Mouse (Mus musculus): ENCODE data around the gene Eif2d.

The Eif2d gene

DNA sequence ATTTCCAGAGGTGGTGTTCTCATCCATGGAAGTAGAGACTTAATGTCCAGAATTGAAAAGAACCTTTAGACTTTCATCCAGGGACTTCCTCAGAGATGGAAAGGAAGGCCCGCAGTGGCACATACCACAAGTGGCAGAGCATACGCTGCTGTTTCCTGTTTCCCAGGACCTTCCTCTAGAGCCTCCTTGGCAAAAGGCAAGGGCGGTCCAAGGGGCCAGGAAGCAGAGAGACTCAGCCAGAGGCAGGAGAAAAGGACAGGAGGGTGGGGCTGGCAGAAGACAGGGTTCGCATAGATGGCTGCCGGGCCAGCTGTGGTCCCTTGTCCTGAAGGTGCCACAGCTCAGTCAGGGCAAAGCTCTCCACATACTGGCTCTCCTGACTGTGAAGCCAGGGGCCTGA, 60.0 kb downstream of the Eif2d start:
- DNase-seq (ENCODE audit: low read depth, low spot score) = no peak

DNA sequence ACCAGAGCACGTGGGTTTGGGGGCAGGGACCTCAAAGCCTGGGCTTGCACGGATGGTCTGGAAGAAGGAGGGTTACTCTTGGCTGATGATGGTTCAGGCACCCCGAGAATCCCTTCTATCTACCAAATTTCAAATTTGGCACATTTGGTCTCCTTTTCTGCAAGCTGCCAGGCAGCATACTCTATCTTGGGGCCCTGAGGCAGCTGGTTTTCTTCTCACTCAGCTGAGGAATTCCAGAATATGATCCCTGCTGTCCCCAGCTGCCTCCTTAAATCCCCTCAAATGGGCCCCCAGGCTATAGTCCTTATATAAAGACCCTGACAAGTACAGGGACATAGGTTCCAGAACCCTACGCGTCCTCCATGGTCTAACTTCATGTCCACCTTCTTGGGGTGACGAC, 60.4 kb downstream of the Eif2d start:
- DNase-seq (ENCODE audit: low read depth, low spot score) = no peak

DNA sequence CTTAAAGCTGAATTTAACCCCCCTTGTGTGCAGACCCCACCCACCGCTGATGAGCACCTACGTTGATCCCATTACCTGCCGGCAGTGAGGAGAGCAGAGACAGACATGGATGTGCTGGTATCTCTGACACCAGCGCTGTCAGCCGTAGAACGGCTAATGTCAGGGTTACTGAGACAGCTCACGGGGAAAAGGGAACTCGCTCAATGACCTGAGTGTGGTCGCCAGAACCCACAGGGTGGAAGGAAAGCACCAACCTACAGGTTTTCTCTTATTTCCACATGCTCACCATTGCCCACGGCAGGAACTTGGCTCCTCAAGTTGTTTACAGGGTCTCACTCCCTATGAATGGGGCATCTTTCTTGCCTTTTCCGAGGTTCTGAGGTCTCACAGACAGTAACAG, 66.0 kb downstream of the Eif2d start:
- no peak for DNase-seq (ENCODE audit: low read depth, low spot score)

DNA sequence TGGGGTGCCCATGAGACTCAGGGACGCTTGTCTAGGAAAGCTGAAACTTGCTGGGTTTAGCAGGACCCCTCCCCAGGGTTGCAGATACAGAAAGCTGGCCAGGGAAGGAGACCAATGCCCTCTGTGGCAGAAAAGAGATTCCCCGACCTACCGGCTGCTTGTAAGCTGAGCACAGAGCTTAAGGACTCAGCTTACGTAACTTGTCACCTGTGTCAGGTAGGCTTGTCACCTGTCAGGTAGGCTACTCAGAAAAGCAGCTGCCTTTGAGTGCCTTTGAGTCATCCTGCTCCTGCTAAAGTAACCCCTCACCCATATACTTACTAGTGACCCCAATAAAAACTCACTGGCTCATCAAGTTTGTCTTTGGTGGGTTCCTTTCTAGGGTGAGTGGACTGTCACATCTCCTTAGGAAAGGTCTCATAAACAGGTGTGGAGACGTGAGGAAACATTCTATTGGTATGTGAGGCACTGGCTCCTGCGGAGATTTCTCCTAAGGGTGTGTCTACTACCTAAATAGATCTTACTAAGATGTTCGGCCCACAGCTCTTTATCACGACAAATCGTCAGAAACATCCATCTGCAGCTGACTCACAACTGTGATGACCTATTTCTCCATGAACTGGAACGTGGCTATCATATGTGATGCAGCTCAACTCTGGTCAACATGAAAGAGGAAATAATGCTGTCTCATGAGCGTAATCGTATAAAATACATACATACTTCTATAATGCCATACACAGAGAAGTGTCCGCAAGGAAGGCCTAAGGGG, 69.0 kb downstream of the Eif2d start:
- no peak for DNase-seq (ENCODE audit: low read depth, low spot score)

DNA sequence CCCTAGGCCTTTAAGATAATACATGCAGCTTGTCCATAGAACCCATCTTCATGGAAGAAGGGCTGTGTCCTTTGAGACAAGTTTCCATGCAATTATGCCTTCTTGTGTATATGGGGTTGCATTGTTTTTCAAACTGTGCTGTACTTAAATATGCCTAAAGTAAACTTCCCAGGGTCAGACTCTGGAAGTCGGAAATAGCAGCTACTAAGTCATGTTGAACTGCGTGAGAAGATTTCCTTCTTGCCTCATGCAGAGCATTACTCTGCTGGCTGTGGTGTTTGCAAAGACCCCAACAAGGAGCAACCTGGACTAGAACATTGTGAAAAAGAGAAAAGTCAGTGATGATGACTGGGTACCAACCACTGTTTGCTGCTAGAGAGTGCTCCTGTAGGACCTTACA, 70.4 kb downstream of the Eif2d start:
- DNase-seq (ENCODE audit: low read depth, low spot score) = no peak

DNA sequence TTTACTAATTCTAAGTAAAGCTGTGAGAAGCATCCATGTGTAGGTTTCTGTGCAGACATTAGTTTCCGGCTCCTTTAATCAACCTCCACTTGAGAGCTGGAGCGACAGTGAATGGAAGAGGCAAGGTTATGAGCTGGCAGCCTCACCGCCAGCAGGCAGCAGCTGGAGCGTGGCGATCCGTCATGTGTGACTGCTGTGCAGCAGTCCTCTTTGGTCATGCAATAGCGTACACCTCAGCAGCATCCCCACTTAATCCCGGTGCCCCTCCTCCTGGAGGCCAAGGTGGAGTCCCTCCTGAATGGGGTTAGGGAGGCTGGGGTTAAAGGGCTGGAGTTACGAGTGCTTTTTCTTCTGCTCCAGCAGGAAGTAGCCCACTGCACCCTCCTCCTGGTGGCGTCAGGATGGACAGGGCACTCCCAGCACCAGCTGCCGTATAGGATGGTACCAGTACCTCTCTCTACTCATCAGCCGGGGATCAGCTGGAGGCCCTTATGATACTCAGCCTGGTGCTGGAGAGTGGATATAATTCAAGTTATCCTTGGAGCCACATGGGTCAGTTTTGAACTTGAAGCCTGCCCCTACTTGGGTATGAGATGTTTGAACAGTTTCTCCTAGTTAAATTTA, 72.0 kb downstream of the Eif2d start:
- DNase-seq (ENCODE audit: low read depth, low spot score) = no peak

DNA sequence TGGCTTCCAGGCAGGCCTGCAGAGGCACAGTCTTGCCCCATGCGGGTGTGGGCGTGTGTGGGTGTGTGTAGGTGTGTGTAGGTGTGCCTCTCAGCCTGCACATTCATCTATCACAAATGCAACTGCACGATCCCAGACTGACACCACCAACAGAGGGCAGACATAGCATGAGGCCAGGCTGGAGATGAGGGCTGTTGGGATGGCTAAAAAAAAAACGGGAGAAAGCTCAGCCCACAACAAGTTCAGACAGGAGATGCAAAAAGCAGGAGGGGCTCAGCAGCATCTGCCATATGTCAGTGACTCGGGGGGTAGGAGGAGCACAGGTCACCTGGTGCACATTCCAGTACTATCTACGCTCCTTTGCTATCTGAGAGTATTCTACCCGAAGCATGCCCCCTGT, 75.2 kb downstream of the Eif2d start:
- DNase-seq (ENCODE audit: low read depth, low spot score) = no peak

DNA sequence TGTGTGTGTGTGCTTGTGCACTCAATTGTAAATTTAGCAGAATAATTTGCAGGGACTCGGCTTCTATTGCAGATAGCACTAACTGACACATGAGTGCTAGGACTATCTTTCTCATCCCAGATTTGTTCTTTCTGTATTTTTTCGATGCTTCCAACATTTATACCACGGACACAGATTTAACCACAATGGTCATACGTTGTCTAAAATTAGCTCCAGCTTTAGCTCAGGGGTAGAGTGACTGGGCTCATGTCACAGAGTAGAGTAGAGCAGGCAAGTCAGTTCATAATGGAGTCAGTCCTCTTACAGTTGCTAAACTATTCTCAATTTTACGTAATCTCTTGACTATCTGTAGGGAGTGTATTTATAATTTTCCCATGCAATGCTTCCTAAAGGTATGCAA, 75.7 kb downstream of the Eif2d start:
- no peak for DNase-seq (ENCODE audit: low read depth, low spot score)

DNA sequence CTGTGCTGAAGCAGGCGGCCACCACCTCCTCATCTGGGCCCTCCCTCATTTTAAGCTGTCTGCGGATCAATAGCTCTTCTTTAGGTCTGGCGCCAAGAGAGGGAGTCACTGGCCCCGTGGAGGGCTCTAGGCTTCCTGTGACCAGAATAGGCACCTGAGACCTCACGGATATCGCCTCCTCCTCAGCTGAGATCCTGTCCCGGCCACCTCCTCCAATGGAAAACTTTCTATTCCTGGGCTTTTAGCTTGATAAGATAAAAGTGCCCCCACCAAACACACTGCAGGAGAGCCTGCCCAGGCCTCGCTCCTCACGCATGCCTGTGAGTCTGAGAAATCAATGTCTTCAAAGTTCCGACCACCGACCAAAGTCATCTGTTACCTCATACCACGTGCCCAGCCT, 80.5 kb downstream of the Eif2d start:
- DNase-seq (ENCODE audit: low read depth, low spot score) = no peak

DNA sequence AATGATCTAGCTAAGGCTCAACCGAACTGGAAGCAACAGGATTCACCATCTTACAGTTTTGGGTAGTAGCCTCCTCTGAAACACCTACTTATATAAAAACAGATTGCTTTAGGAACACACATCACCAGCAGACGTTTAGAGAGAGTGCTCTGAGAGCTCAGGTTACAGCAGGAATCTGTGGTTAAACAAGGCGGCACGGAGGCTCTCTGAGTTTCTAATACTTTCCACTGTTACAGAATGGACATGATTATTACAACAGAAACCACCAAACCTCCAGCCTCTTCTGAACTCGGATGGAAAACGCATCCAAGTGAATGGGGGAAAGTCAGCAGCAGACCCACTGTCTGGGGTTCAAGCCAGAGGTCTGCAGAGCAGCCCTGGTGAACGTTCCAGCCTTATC, 83.1 kb downstream of the Eif2d start:
- DNase-seq (ENCODE audit: low read depth, low spot score) = no peak
